8 mouse cellular contexts compared by ENCODE assay signal in the genomic region with DNA sequence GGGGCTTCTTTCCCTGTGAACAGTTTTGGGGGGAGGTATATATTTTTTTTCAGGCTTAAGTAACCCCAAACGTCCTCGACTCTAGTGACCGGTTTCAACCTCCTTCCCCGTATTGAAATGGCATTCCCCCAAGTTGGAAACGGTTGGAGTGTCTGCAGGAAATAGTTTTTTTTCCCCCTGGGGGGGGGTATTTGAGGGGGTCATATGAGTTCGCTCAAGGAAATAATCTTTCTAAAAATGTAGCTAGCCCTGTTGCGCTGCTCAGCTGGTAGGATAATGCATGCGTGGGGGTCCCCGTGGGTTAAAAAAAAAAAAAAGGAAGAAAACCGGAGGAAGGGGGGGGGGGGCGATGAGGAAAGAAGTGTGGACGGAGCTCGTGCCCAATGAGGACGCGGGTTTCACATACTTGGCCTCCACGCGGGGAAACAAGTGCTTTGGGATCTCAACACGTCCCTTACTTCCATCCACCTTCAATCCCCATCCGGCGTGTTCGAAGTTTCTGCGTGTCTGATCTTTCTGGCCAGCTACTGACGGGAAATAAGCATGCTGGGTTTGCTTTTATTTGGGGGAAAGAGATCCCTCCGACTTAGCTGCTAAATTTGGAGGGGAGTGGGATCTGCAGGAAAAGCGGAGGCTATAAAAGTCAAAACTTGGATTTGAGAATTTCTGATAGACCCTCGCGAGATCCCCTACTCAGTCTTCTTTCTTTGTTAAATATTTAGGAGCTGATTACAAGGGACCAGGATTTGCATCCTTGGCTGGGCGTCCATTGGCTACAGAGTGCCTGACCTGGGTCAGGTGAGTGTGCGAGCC. TPM values are rescaled to one million over a fixed set of nuclear protein-coding genes. Genes with fewer than 3 reads are reported as not detected.
DNase-seq lines count a peak whose midpoint lies in the region; ATAC-seq and TF ChIP-seq lines count a peak whose summit lies in the region.

No protein-coding gene starts in this region.

- H3K4me2 ChIP-seq in kidney, embryonic 14.5 days (replicated peaks; ENCODE audit: low read depth, low read length): peak overlapping the region; percentile 60
- H3K4me2 ChIP-seq in midbrain, embryonic 13.5 days (replicated peaks): peak overlapping the region; percentile 92

- TF ChIP-seq POLR2A in heart, adult 2 months (IDR thresholded peaks at IDR 0.05; ENCODE audit: insufficient read depth, low read depth, low read length): no peak

- H3K4me3 ChIP-seq in kidney, embryonic 14.5 days (ENCODE audit: low read length): peak overlapping the region; percentile 78
- H3K4me3 ChIP-seq in brown adipose tissue, adult 24 weeks (ENCODE audit: insufficient read depth, low read depth, low read length): peak overlapping the region; percentile 92
- H3K4me3 ChIP-seq in heart, adult 2 months: peak overlapping the region; percentile 94
- H3K4me3 ChIP-seq in midbrain, embryonic 13.5 days (replicated peaks): peak overlapping the region; percentile 71

- H3K27ac ChIP-seq in kidney, embryonic 14.5 days (ENCODE audit: low read depth, low read length): 0 out of 2 replicates have a peak overlapping the region, but pooled peaks have one; percentile 15
- peak overlapping the region; percentile 73 for H3K27ac ChIP-seq in brown adipose tissue, adult 24 weeks (replicated peaks; ENCODE audit: low read depth, low read length)
- peak overlapping the region; percentile 87 for H3K27ac ChIP-seq in heart, adult 2 months
- no peak overlapping the region for H3K27ac ChIP-seq in midbrain, embryonic 13.5 days

- peaks cover 3% of the 10 kb centered on the region; the same call in 1 of the 2 replicates for H3K36me3 ChIP-seq in kidney, embryonic 14.5 days (ENCODE audit: control insufficient read depth, insufficient read depth, low read length)
- peaks cover 17% of the 10 kb centered on the region for H3K36me3 ChIP-seq in heart, adult 2 months (ENCODE audit: control insufficient read depth, insufficient read depth, low read length)
- H3K36me3 ChIP-seq in midbrain, embryonic 13.5 days: no peaks in the 10 kb centered on the region

- intact Hi-C loops in heart, adult 2 months (cut with DNase I): loop anchor here (2.0 to 5.0 kb wide), 6 partner anchors 19 to 449 kb away; partner anchors contain the start of genes Bhlhe40 and Sumf1

- 0 out of 2 replicates have a peak, but pooled peaks have one; percentile 0 for ATAC-seq in kidney, embryonic 14.5 days (ENCODE audit: low FRiP score, low TSS enrichment)
- no peak for ATAC-seq in midbrain, embryonic 13.5 days

- WGBS in kidney, embryonic 14.5 days: under 1% methylated on average over 28 of the region's 29 CpGs
- 1% methylated on average over 29 of the region's 29 CpGs for WGBS in heart, adult 2 months
- WGBS in midbrain, embryonic 13.5 days: under 1% methylated on average over 28 of the region's 29 CpGs

- no peaks in the 10 kb centered on the region for H3K27me3 ChIP-seq in kidney, embryonic 14.5 days (ENCODE audit: control insufficient read depth, insufficient read depth, low read length)
- no peaks in the 10 kb centered on the region for H3K27me3 ChIP-seq in heart, adult 2 months (ENCODE audit: control insufficient read depth, insufficient read depth, low read length)
- H3K27me3 ChIP-seq in midbrain, embryonic 13.5 days: peaks cover 8% of the 10 kb centered on the region; the same call in 1 of the 2 replicates

- no peaks in the 10 kb centered on the region for H3K9me3 ChIP-seq in kidney, embryonic 14.5 days (ENCODE audit: control insufficient read depth, low read length)
- H3K9me3 ChIP-seq in midbrain, embryonic 13.5 days: no peaks in the 10 kb centered on the region

- TF ChIP-seq CTCF in heart, adult 2 months (IDR thresholded peaks at IDR 0.05): no peak

- peaks cover 2% of the 10 kb centered on the region for H3K79me2 ChIP-seq in heart, adult 2 months (replicated peaks; ENCODE audit: control insufficient read depth, insufficient read depth, low read length)

- no peak for DNase-seq in kidney, postnatal 14 days
- DNase-seq in heart, adult 2 months: peak; percentile 47 to 49
- DNase-seq in kidney, postnatal 4 days: peak; percentile 43 to 62
- peak; percentile 33 for DNase-seq in thymus, postnatal 25 days
- no peak for DNase-seq in layer of hippocampus, adult 8-10 months (ENCODE audit: low spot score in 2 of 2)

- H3K4me1 ChIP-seq in kidney, embryonic 14.5 days (ENCODE audit: control insufficient read depth, insufficient read depth, low read length): peaks cover 9% of the 10 kb centered on the region
- peaks cover 24% of the 10 kb centered on the region for H3K4me1 ChIP-seq in brown adipose tissue, adult 24 weeks (ENCODE audit: control insufficient read depth, insufficient read depth, insufficient read length, low read length)
- H3K4me1 ChIP-seq in heart, adult 2 months (ENCODE audit: control insufficient read depth, insufficient read depth, low read length): peaks cover 10% of the 10 kb centered on the region
- H3K4me1 ChIP-seq in midbrain, embryonic 13.5 days (replicated peaks): peaks cover 20% of the 10 kb centered on the region

- peak overlapping the region; percentile 72 for H3K9ac ChIP-seq in kidney, embryonic 14.5 days (ENCODE audit: low read depth, low read length)
- peak overlapping the region; percentile 87 for H3K9ac ChIP-seq in heart, adult 2 months (ENCODE audit: low read depth, low read length)
- H3K9ac ChIP-seq in midbrain, embryonic 13.5 days (replicated peaks): peak overlapping the region; percentile 73

- no peak for TF ChIP-seq EP300 in heart, adult 2 months (IDR thresholded peaks at IDR 0.05; ENCODE audit: insufficient read depth, low read depth, low read length)

RNA-seq across cellular contexts. Expression of gene Itpr1, which starts 0.8 kb away (rescaled TPM):
- 13.8 and 22.4 TPM in 2 replicates for polyA plus RNA-seq in kidney, embryonic 14.5 days (2014; fragmentation: Nextera tagmentation; extraction: Ambion mirVana)
- 33.1 and 42.5 TPM in 2 replicates for polyA plus RNA-seq in brown adipose tissue, adult 24 weeks (2012; ENCODE audit: insufficient read depth, insufficient read length, missing spikeins)
- total RNA-seq in heart, adult 2 months (2021): 10 to 100 TPM; 37.9 to 47.6 TPM
- 14.0 and 32.8 TPM in 2 replicates for polyA plus RNA-seq in heart, adult 2 months (2012; rRNA removed)
- polyA plus RNA-seq in midbrain, embryonic 13.5 days (2015; fragmentation: Nextera tagmentation; extraction: Ambion mirVana): 2.9 and 4.8 TPM in 2 replicates
- 100 to 1,000 TPM; 277 to 326 (median 299) TPM for total RNA-seq in layer of hippocampus, adult 8-10 months (2022)

RNA-seq across cellular contexts. Expression of gene Sumf1, which starts 28.3 kb away (rescaled TPM):
- polyA plus RNA-seq in kidney, embryonic 14.5 days (2014; fragmentation: Nextera tagmentation; extraction: Ambion mirVana): 16.6 and 26.8 TPM in 2 replicates
- 16.5 and 17.9 TPM in 2 replicates for polyA plus RNA-seq in brown adipose tissue, adult 24 weeks (2012; ENCODE audit: insufficient read depth, insufficient read length, missing spikeins)
- 10 to 100 TPM; 12.1 to 13.5 TPM for total RNA-seq in heart, adult 2 months (2021)
- polyA plus RNA-seq in heart, adult 2 months (2012; rRNA removed): 11.0 and 11.8 TPM in 2 replicates
- 9.5 and 10.5 TPM in 2 replicates for polyA plus RNA-seq in midbrain, embryonic 13.5 days (2015; fragmentation: Nextera tagmentation; extraction: Ambion mirVana)
- 10 to 100 TPM; 19.2 to 29.2 (median 22.3) TPM for total RNA-seq in layer of hippocampus, adult 8-10 months (2022)

Comparison
In these comparisons a context has a peak if more than half of its experiments do, and no peak if none do; other contexts are left out.
1. DNase-seq: peak in heart, adult 2 months (2 of 2), kidney, postnatal 4 days (2 of 2) and thymus, postnatal 25 days (single experiment); none in kidney, postnatal 14 days (single experiment) and layer of hippocampus, adult 8-10 months (0 of 2).
2. Peak in every context shown above with its lines, with median percentiles within 50 percentile points of each other: H3K4me3 ChIP-seq and H3K9ac ChIP-seq.